Mouse (Mus musculus) adrenal gland, adult (tissue): ENCODE measurements around the gene Cep290.

Experiments used
- DNase-seq, 2 experiments: peaks; one replicate each; pipeline ENCODE4 v3.0.0; 2022 to 2023; ENCODE audit warnings: low spot score in 1 of 2; ENCODE audit not compliant: inconsistent age in 2 of 2

The Cep290 gene

GRCm38 (mm10) chr10:100588932-100589388 is 101.6 kb downstream of the Cep290 start:
- DNase-seq = peak; percentile 89 to 97

- DNase-seq = no peak
Observed at GRCm38 (mm10) chr10:100590323-100590722, 103.0 kb downstream of the Cep290 start, which contains the start of the genes 4930430F08Rik and 1700017N19Rik. TSS of gene 4930430F08Rik (minus strand) at chr10:100590423. TSS of gene 1700017N19Rik (plus strand) at chr10:100590484.

DNA sequence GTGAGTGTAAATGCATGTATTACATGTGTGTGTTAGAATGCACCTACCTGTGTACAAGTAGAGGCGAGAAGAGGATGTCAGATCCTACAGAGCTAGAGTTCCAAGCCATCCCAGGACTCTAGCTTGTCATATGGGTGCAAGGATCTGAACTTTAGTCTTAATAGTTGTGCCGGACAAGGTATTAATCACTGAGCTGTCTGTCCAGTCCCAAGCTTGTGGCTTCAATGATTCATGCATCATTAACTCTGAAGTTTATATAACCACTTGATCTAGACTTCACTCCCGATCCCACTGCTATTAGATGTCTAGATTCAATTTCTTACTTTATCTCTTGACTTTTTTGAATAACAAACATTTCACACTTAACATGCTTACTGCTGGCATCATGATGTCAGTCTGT is 111.0 kb downstream of the Cep290 start:
- no peak for DNase-seq

DNA sequence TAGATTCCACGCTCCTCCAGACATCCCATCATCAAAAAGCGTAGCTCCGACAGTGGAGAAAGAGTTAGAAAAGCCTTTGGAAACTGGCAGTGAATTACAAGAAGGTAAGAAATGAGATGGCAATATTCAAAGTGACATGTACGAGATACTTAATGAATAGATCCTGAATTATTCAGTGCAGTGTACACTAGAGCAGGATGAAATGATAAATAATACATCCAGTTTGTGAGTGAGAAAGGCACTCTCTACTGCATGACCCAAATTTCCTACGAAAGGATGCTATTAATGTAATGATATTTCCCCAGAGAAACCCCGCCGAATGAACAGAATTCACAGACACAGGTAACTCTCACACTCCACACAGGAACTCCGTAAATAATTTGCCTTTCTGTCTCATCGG is 116.2 kb downstream of the Cep290 start:
- no peak for DNase-seq

- DNase-seq = no peak
Observed at GRCm38 (mm10) chr10:100604254-100604653, 116.9 kb downstream of the Cep290 start.

GRCm38 (mm10) chr10:100617233-100617903 is 130.0 kb downstream of the Cep290 start:
- DNase-seq = no peak

DNA sequence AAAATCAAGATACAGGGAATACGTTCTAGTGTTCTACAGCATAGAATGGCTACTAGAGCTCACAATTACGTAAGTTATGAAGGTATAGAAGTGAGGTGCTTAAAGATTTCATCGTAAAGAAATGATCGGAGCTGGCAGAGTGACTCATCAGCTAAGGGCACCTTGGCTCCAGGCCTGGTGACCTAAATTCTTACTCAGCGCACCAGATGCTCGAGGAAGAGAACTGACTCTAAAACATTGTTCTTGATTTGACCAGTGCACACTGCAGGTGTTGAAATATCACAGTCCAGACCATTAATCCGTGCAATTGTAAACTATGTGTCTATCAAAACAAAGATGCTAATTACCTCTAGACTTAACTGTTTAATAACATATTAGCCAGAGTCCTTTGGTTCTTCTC is 132.1 kb downstream of the Cep290 start:
- no peak for DNase-seq

DNA sequence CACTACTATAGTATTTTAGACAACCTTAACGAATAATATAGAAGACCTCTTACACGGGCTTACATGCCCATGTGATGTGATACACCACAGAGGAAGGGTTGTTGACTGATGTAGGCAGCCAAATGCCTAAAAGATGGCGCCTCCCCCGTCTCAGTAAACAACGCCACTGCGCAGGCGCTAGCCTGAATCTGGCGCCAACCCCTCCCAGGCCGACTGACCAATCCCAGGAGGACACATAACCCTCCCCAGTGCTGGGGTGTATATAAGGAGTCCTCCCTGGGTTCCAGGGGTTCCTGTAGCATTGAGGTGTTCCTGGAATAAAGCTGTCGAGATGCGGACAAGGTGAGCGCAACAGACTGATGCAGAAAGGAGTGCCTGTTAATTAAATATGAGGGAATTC is 132.7 kb downstream of the Cep290 start:
- no peak for DNase-seq

DNA sequence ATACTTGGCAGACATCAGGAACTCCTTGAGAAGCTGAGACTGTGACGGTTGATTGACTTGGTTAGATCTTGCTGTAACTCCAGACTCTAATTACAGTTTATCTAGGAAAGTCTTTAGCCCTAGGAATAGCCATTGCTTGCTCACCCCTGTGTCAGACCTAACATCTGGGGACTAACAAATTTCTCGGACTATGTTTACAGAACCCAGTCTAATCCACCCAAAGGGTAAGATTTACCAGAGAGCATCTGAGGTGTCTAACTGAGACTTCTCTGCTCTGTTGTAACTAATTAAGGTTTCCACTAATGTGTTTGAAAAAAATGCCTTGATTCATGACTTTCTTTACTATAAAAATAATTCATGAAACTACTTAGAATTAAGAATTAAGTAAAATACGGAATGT is 135.1 kb downstream of the Cep290 start:
- no peak for DNase-seq
